Mouse (Mus musculus): ENCODE data around the gene Ech1.

DNA sequence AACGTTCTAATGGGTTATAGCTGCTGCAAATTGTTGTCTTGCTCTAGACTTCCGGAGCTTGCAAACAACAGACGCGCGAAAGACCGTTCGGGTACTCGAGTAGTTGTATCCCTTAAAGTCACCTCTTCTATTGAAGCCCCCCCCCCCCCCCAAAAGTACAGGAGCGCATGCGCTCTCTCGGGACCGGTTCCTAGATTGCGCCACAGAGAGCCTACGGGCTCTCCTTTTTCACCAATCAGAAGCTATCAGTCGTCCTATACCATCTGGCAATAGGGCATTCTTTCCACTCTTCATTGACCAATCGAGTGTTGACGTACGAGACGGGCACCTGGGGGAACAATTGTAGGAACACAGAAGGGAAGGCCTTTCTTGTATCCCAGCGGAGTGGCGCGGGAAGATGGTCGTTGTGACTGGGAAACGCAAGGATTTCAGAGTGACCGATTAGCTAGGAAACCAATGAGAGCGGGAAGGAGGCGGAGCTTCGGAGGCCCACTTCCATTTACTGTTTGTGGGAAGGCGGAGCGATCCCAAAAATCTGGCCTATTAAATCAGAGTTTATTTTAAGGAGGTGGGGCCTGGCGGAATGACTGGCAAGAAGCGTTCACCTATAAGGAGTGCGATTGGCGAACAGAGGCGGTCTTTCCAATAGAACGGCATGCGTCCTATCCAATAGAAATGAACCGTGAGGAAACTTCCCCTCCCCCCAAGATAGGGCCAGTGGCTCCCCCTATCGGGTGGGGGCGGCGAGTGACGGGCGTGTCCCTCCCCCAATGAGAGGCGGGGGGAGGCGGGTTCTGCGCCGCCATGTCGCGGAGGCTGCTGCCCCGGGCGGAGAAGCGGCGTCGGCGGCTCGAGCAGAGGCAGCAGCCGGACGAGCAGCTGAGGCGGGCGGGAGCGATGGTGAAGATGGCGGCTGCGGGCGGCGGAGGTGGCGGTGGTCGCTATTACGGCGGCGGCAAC is 14.6 kb upstream of the Ech1 start:
- TF ChIP-seq POLR2A (IDR thresholded peaks at IDR 0.05; ENCODE audit: extremely low read depth, insufficient read depth, low read length) = peak; percentile 93
- peak; percentile 48 for TF ChIP-seq CTCF (IDR thresholded peaks at IDR 0.05; ENCODE audit: low read depth, low read length)
